Mouse (Mus musculus) testis, adult 2 months (tissue): ENCODE measurements around the gene St6galnac5. TPM values are rescaled to one million over a fixed set of nuclear protein-coding genes. Genes with fewer than 3 reads are reported as not detected.

Source experiments
- H3K27ac ChIP-seq: fragments of 200-500 bp; 2 replicates; pipeline ENCODE4 v1.5.1; 2012; ENCODE audit warnings: low read depth, low read length; ENCODE audit not compliant: control insufficient read depth, insufficient read depth
- H3K27me3 ChIP-seq: fragments of 200-500 bp; 2 replicates; pipeline ENCODE4 v1.6.1; 2012; ENCODE audit warnings: mild to moderate bottlenecking, low read length, moderate library complexity; ENCODE audit not compliant: control insufficient read depth, insufficient read depth
- H3K36me3 ChIP-seq: fragments of 200-500 bp; 2 replicates; pipeline ENCODE4 v1.6.1; 2012; ENCODE audit warnings: mild to moderate bottlenecking, low read length; ENCODE audit not compliant: control insufficient read depth, insufficient read depth
- H3K4me1 ChIP-seq: fragments of 200-500 bp; 2 replicates; pipeline ENCODE4 v1.6.1; 2012; ENCODE audit warnings: low read length; ENCODE audit not compliant: control insufficient read depth, insufficient read depth
- H3K4me3 ChIP-seq: fragments of 200-500 bp; 2 replicates; pipeline ENCODE4 v1.5.1; 2012; ENCODE audit warnings: low read depth, mild to moderate bottlenecking, low read length, moderate library complexity, mixed read lengths; ENCODE audit not compliant: control insufficient read depth
- CTCF ChIP-seq: fragments of 200-500 bp; IDR thresholded peaks from 2 replicates; pipeline ENCODE4 v1.5.1; 2012; ENCODE audit warnings: low read depth, mild to moderate bottlenecking, inconsistent platforms, low read length, moderate library complexity; ENCODE audit not compliant: control insufficient read depth, insufficient read depth, insufficient replicate concordance
- POLR2A ChIP-seq: fragments of 200-500 bp; IDR thresholded peaks from 2 replicates; pipeline ENCODE4 v1.6.1; 2012; ENCODE audit warnings: low read depth, mild to moderate bottlenecking, inconsistent platforms, low read length, moderate library complexity; ENCODE audit not compliant: control insufficient read depth
- polyA plus RNA-seq: library from polyadenylated mRNA; depleted of rRNA; stranded (reverse); fragments of >200 nt; gene quantifications from 2 replicates; pipeline ENCODE4 v1.2.3, GENCODE M21; 2012

St6galnac5 gene
- polyA plus RNA-seq, 1 experiment = 0.14 TPM

- no peaks in the 10 kb centered on the region; the same call in 1 of the 2 replicates for H3K4me1 ChIP-seq
- no peak overlapping the region for H3K4me3 ChIP-seq
Observed at GRCm38 (mm10) chr3:152949233-152949777, 32.7 kb downstream of the St6galnac5 start.

DNA sequence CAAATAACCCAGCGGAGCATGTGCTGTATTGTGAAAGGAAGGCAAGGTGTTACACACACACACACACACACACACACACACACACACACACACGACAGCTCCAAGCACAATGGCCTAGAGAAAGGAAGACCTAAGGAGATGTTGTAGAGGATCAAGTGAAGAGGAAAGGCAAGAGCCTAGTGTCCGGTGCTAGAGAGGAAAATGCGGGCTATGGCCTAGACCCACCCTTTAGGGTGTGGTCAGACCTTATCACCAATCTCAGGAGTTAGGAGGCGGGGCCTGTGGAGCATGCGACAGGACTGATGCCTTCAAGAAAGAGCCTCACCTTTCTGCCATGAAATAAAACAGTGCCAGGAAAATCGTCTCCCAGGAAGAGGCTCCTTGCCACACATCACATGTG is 33.5 kb downstream of the St6galnac5 start:
- TF ChIP-seq POLR2A = no peak
- TF ChIP-seq CTCF = no peak
- H3K27ac ChIP-seq = no peak overlapping the region
- no peaks in the 10 kb centered on the region; the same call in 1 of the 2 replicates for H3K4me1 ChIP-seq
- H3K4me3 ChIP-seq = no peak overlapping the region
- H3K27me3 ChIP-seq = no peaks in the 10 kb centered on the region
- H3K36me3 ChIP-seq = no peaks in the 10 kb centered on the region

More at GRCm38 (mm10) chr3:152949233-152949777, 32.7 kb downstream of the St6galnac5 start:
- TF ChIP-seq CTCF (no peak), POLR2A (no peak)
- H3K36me3 ChIP-seq = no peaks in the 10 kb centered on the region
- no peak overlapping the region for H3K27ac ChIP-seq
- no peaks in the 10 kb centered on the region for H3K27me3 ChIP-seq

GRCm38 (mm10) chr3:152947031-152947640 is 34.9 kb downstream of the St6galnac5 start:
- TF ChIP-seq CTCF = no peak
- TF ChIP-seq POLR2A = no peak
- no peaks in the 10 kb centered on the region for H3K36me3 ChIP-seq
- no peaks in the 10 kb centered on the region for H3K27me3 ChIP-seq
- H3K4me1 ChIP-seq = no peaks in the 10 kb centered on the region; the same call in 1 of the 2 replicates
- H3K27ac ChIP-seq = no peak overlapping the region
- H3K4me3 ChIP-seq = no peak overlapping the region

DNA sequence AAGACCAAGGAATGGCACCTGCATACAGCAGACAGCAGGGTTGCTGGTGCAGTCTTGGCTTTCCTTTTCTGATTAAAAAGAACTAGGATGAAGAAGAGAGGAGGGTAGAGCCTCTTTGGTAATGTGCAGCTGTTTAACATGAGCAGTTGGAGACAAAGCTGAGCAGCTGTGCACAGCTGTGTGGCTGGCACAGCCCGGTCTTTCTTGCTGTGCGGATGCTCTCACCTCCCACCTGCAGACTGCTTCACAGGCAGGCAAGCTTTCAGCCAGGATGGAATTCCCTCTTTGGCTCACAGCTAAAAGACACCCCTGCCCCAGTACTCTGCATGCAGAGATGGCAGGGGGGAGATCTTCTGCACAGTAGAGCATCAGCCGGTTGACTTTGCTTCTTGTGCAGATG is 37.3 kb downstream of the St6galnac5 start:
- Histone ChIP-seq H3K4me3 (no peak overlapping the region), H3K27ac (no peak overlapping the region), H3K4me1 (no peaks in the 10 kb centered on the region; the same call in 1 of the 2 replicates), H3K36me3 (no peaks in the 10 kb centered on the region), H3K27me3 (no peaks in the 10 kb centered on the region)
- no peak for TF ChIP-seq POLR2A
- no peak for TF ChIP-seq CTCF

DNA sequence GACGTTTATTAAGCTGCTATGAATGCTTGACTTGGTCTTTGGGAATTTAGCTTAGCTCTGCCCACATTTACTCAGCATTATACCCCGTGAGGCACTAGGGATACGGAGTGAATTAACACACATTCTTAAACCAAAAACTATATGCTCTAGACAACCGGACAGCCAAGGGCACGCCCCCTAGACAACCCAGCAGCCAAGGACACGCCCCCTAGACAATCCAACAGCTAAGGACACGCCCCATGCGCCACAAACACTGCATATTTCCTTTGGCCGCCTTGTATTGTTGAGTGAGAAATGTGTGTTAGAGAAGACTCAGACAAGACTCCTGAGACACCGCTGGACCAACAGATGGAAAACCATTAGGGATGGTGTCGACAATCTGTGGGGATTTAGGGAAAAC is 39.1 kb downstream of the St6galnac5 start:
- no peak overlapping the region for H3K27ac ChIP-seq

DNA sequence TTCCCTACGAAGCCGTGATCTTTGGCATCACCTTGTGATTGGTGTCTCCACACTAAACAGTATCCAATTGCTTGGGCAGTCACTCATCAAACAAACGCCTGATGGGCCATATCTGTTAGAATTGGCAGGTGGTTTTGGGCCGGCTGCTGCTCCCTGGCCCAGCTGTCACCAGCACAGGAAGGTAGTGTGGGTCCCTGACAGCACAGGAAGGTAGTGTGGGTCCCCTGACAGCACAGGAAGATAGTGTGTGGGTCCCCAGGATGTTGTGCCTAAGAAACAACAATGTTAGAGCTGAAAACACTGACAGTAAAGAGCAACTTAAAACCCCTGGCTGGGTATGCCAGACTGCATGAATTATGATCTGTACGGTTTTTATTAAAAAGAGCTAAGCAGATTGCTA is 40.4 kb downstream of the St6galnac5 start:
- H3K4me3 ChIP-seq = no peak overlapping the region
- no peaks in the 10 kb centered on the region for H3K36me3 ChIP-seq
- H3K4me1 ChIP-seq = no peaks in the 10 kb centered on the region
- no peaks in the 10 kb centered on the region for H3K27me3 ChIP-seq
- no peak overlapping the region for H3K27ac ChIP-seq
- TF ChIP-seq POLR2A = no peak
- no peak for TF ChIP-seq CTCF

More for the DNA sequence above, 39.1 kb downstream of the St6galnac5 start:
- Histone ChIP-seq H3K36me3 (no peaks in the 10 kb centered on the region), H3K27me3 (no peaks in the 10 kb centered on the region), H3K4me3 (peak overlapping the region; percentile 45), H3K4me1 (no peaks in the 10 kb centered on the region)
- TF ChIP-seq CTCF (no peak), POLR2A (no peak)

DNA sequence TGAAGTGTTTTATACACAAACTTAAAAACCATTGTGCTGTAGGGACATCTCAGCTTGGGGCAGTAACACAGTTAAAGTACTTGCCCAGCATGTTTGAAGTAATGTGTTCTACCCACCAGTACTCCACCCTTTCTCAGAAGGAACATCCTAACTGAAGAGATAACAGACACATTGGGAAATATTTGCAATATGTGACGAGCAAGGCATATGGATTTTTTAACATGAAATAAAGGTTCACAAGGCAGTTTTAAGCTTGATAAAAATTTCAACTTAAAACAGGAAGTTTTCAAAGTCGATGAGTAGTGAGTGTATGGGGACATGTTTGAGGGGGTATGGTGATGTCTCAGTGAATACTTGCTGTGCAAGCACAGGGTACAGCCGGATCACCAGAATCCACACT is 45.7 kb downstream of the St6galnac5 start:
- Histone ChIP-seq H3K27me3 (no peaks in the 10 kb centered on the region), H3K4me1 (no peaks in the 10 kb centered on the region), H3K27ac (no peak overlapping the region), H3K4me3 (no peak overlapping the region), H3K36me3 (no peaks in the 10 kb centered on the region)
- no peak for TF ChIP-seq CTCF
- TF ChIP-seq POLR2A = no peak
